In the genomic region with DNA sequence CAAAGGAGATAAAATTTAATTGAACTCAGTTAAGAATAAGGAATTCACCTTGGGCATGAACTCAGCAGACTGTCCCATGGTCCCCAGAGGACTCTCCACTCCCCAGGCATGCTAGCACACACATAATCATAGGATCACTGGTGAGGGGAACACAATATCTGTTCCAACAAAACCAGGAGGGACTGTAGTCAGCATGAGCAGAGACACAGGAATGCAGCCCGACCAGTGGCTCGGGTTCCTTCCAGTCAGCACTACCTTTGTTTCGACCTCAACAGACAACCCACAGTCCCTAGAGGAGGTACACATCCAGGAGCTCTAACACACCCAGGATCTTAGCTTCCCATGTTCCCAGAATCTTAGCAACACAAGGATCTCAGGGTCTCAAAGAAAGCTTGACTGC, we compare ENCODE assay signal across 26 mouse cellular contexts.
A peak's percentile ranks its signal among the peaks of the same experiment; 100 is the strongest.
DNase-seq lines count a peak whose midpoint lies in the region; ATAC-seq lines count a peak whose summit lies in the region.
"Had no signal": no experiment of that assay in that cellular context is flagged by ENCODE, and none has a peak within 500 bp of the region (broad histone marks: within the 10 kb centered on the region; RNA-seq: fewer than 3 reads in every experiment).

No protein-coding gene starts in this region.

- no peaks in the 10 kb centered on the region for H3K9me3 ChIP-seq in embryonic facial prominence, embryonic 11.5 days (replicated peaks; ENCODE audit: control insufficient read depth, low read length)
- H3K9me3 ChIP-seq in embryonic facial prominence, embryonic 14.5 days (ENCODE audit: control insufficient read depth, low read length): no peaks in the 10 kb centered on the region
- H3K9me3 ChIP-seq: embryonic facial prominence, embryonic 15.5 days; forebrain, embryonic 13.5 days; forebrain, embryonic 15.5 days; G1E had no signal

- WGBS in embryonic facial prominence, embryonic 11.5 days: 77% methylated on average over 3 of the region's 3 CpGs
- WGBS in embryonic facial prominence, embryonic 14.5 days: 44% methylated on average over 3 of the region's 3 CpGs

- DNase-seq in embryo, embryonic 11 days: peak; percentile 0
- no peak for DNase-seq in embryo, embryonic 9.5 days (ENCODE audit: extremely low spot score)
- DNase-seq in urinary bladder, postnatal 25 days (ENCODE audit: low spot score): peak; percentile 12
- no peak for DNase-seq in urinary bladder, postnatal 10 days (ENCODE audit: low spot score)
- peak; percentile 0 for DNase-seq in embryonic facial prominence, embryonic 11.5 days (ENCODE audit: low spot score)
- DNase-seq in embryonic facial prominence, embryonic 14.5 days (ENCODE audit: low spot score): peak; percentile 10
- DNase-seq: adrenal gland, adult 2 months; adrenal gland, postnatal 10 days; adrenal gland, postnatal 25 days; B cell, adult 2 months; cerebellum, adult 11 months; cerebellum, adult 18-20 months; cerebellum, adult 8-10 months; cerebellum, adult 9-11 months; cerebellum, postnatal 14 days; cerebellum, postnatal 36 days; forebrain, postnatal 0 days had no signal

- H3K9ac ChIP-seq in embryonic facial prominence, embryonic 11.5 days (replicated peaks; ENCODE audit: low read length): no peak overlapping the region
- no peak overlapping the region for H3K9ac ChIP-seq in embryonic facial prominence, embryonic 14.5 days (ENCODE audit: low read depth, low read length)
- H3K9ac ChIP-seq: embryonic facial prominence, embryonic 15.5 days; forebrain, embryonic 13.5 days; forebrain, embryonic 15.5 days; forebrain, postnatal 0 days had no signal

- no peaks in the 10 kb centered on the region for H3K4me1 ChIP-seq in embryonic facial prominence, embryonic 11.5 days (ENCODE audit: control insufficient read depth, insufficient read depth, low read length)
- no peaks in the 10 kb centered on the region for H3K4me1 ChIP-seq in embryonic facial prominence, embryonic 14.5 days (ENCODE audit: control insufficient read depth, insufficient read depth, low read length)
- H3K4me1 ChIP-seq: embryonic facial prominence, embryonic 15.5 days; forebrain, embryonic 13.5 days; forebrain, embryonic 15.5 days had no signal

- no peak overlapping the region for H3K4me3 ChIP-seq in embryonic facial prominence, embryonic 11.5 days (ENCODE audit: low read depth, low read length)
- H3K4me3 ChIP-seq in embryonic facial prominence, embryonic 14.5 days (ENCODE audit: low read depth, low read length): no peak overlapping the region
- H3K4me3 ChIP-seq: embryonic facial prominence, embryonic 15.5 days; forebrain, embryonic 13.5 days; forebrain, embryonic 15.5 days had no signal

- H3K4me2 ChIP-seq in embryonic facial prominence, embryonic 11.5 days (ENCODE audit: low read depth, low read length): no peak overlapping the region
- H3K4me2 ChIP-seq in embryonic facial prominence, embryonic 14.5 days (ENCODE audit: low read depth, low read length): no peak overlapping the region
- H3K4me2 ChIP-seq: embryonic facial prominence, embryonic 15.5 days; forebrain, embryonic 13.5 days; forebrain, embryonic 15.5 days had no signal

- no peaks in the 10 kb centered on the region for H3K27me3 ChIP-seq in embryonic facial prominence, embryonic 11.5 days (ENCODE audit: control insufficient read depth, insufficient read depth, low read length)
- no peaks in the 10 kb centered on the region for H3K27me3 ChIP-seq in embryonic facial prominence, embryonic 14.5 days (replicated peaks; ENCODE audit: control insufficient read depth, insufficient read depth, low read length)
- H3K27me3 ChIP-seq: CH12.LX; embryonic facial prominence, embryonic 15.5 days; forebrain, embryonic 13.5 days; forebrain, embryonic 15.5 days; Patski had no signal

- H3K27ac ChIP-seq in embryonic facial prominence, embryonic 11.5 days (replicated peaks; ENCODE audit: low read depth, low read length): no peak overlapping the region
- no peak overlapping the region for H3K27ac ChIP-seq in embryonic facial prominence, embryonic 14.5 days (replicated peaks; ENCODE audit: low read depth, low read length)
- H3K27ac ChIP-seq: embryonic facial prominence, embryonic 15.5 days; forebrain, embryonic 13.5 days; forebrain, embryonic 15.5 days had no signal

- no peaks in the 10 kb centered on the region for H3K36me3 ChIP-seq in embryonic facial prominence, embryonic 11.5 days (replicated peaks; ENCODE audit: control insufficient read depth, insufficient read depth, low read depth, low read length)
- H3K36me3 ChIP-seq in embryonic facial prominence, embryonic 14.5 days (ENCODE audit: control insufficient read depth, insufficient read depth, low read length): no peaks in the 10 kb centered on the region
- H3K36me3 ChIP-seq: embryonic facial prominence, embryonic 15.5 days; forebrain, embryonic 15.5 days; G1E had no signal

- no peak for ATAC-seq in embryonic facial prominence, embryonic 11.5 days (replicated peaks; ENCODE audit: insufficient number of reproducible peaks, low FRiP score, low TSS enrichment, low read depth)
- ATAC-seq in embryonic facial prominence, embryonic 14.5 days (ENCODE audit: low read depth): peak; percentile 55; the same call in 1 of the 2 replicates
- ATAC-seq in frontal cortex, adult (ENCODE audit: low TSS enrichment): no peak
- no peak for ATAC-seq in erythroblast, adult 5-6 weeks (replicated peaks; ENCODE audit: low FRiP score, poor library complexity, severe bottlenecking)
- ATAC-seq: CD4-positive, CD25-positive, alpha-beta regulatory T cell, adult 4 months; forebrain, embryonic 13.5 days; forebrain, embryonic 15.5 days; forebrain, postnatal 0 days; Patski had no signal

Comparison
In these comparisons a context has a peak if more than half of its experiments do, and no peak if none do; other contexts are left out.
1. DNase-seq: peak in embryo, embryonic 11 days (single experiment), urinary bladder, postnatal 25 days (single experiment), embryonic facial prominence, embryonic 11.5 days (single experiment) and embryonic facial prominence, embryonic 14.5 days (single experiment); none in embryo, embryonic 9.5 days (single experiment) and urinary bladder, postnatal 10 days (single experiment).